Mouse (Mus musculus) CH12.LX (cell line): ENCODE data around the gene Stoml2. TPM values are rescaled to one million over a fixed set of nuclear protein-coding genes. Genes with fewer than 3 reads are reported as not detected.
A peak's percentile ranks its signal among the peaks of the same experiment; 100 is the strongest.

Experiments used
- DNase-seq: peaks from one replicate; pipeline ENCODE4 v3.0.0-alpha.2; 2013; ENCODE audit errors: extremely low read depth
- H3K27ac ChIP-seq: 2 replicates; pipeline ENCODE4 v1.5.1; 2012; ENCODE audit warnings: low read depth, mild to moderate bottlenecking, control low read depth, moderate library complexity; ENCODE audit not compliant: insufficient read depth
- H3K27me3 ChIP-seq: replicated peaks from 2 replicates; pipeline ENCODE3; 2012; ENCODE audit warnings: inconsistent platforms
- H3K36me3 ChIP-seq, 2 experiments: replicated peaks in 1 of 2; 2 replicates each; pipeline versions ENCODE3 to v1.6.1; 2012; ENCODE audit warnings: inconsistent platforms in 1 of 2, low read length in 1 of 2, mild to moderate bottlenecking in 1 of 2, mixed read lengths in 1 of 2, moderate library complexity in 1 of 2; ENCODE audit not compliant: control insufficient read depth in 1 of 2, insufficient read depth in 1 of 2
- H3K4me1 ChIP-seq, 2 experiments: 2 replicates each; pipeline ENCODE4 v1.6.1; 2012; ENCODE audit warnings: inconsistent platforms in 1 of 2, moderate library complexity in 1 of 2; ENCODE audit not compliant: insufficient read depth in 2 of 2, control insufficient read depth in 1 of 2
- H3K4me2 ChIP-seq: 2 replicates; pipeline ENCODE4 v1.6.1; 2012; ENCODE audit warnings: low read depth, mild to moderate bottlenecking, control low read depth; ENCODE audit not compliant: poor library complexity, insufficient read depth, severe bottlenecking
- H3K4me3 ChIP-seq, 3 experiments: fragments of 150-350 bp in 1 of 3; sonication (generic) in 1 of 3; replicated peaks in 1 of 3; 2 replicates each; pipeline versions ENCODE3 to v1.5.1; 2011 to 2012; ENCODE audit warnings: low read depth in 2 of 3, low read length in 2 of 3, mild to moderate bottlenecking in 2 of 3, moderate library complexity in 2 of 3, control low read depth in 1 of 3, improper control_type of control experiment in 1 of 3, inconsistent platforms in 1 of 3, mixed read lengths in 1 of 3; ENCODE audit not compliant: poor library complexity in 1 of 3
- H3K79me2 ChIP-seq: replicated peaks from 2 replicates; pipeline ENCODE4 v1.6.1; 2012; ENCODE audit warnings: mild to moderate bottlenecking, moderate library complexity; ENCODE audit not compliant: control insufficient read depth, poor library complexity, insufficient read depth, severe bottlenecking; ENCODE audit errors: extremely low read depth
- H3K9ac ChIP-seq: 2 replicates; pipeline ENCODE4 v1.6.1; 2012; ENCODE audit warnings: low read depth, mild to moderate bottlenecking, control low read depth, moderate library complexity; ENCODE audit not compliant: insufficient read depth
- H3K9me3 ChIP-seq: replicated peaks from 2 replicates; pipeline ENCODE3; 2012; ENCODE audit warnings: low read length, inconsistent platforms, mixed read lengths
- BHLHE40 ChIP-seq: IDR thresholded peaks from 2 replicates; pipeline ENCODE4 v1.6.1; 2011; ENCODE audit warnings: mild to moderate bottlenecking, low read depth, low read length, improper control_type of control experiment
- CHD1 ChIP-seq: IDR thresholded peaks from 2 replicates; pipeline ENCODE4 v1.6.1; 2012; ENCODE audit warnings: low read depth, low read length, improper control_type of control experiment, inconsistent platforms
- E2F4 ChIP-seq: IDR thresholded peaks from 2 replicates; pipeline ENCODE4 v1.6.1; 2011; ENCODE audit warnings: low read depth, low read length, improper control_type of control experiment; ENCODE audit not compliant: insufficient replicate concordance
- ELF1 ChIP-seq: IDR thresholded peaks from 2 replicates; pipeline ENCODE4 v1.6.1; 2014; ENCODE audit warnings: low read depth, mild to moderate bottlenecking, inconsistent platforms, low read length, improper control_type of control experiment
- GABPA ChIP-seq: IDR thresholded peaks from 2 replicates; pipeline ENCODE4 v1.6.1; 2012; ENCODE audit warnings: low read depth, low read length, improper control_type of control experiment, inconsistent platforms; ENCODE audit not compliant: insufficient replicate concordance
- HCFC1 ChIP-seq: IDR thresholded peaks from 2 replicates; pipeline ENCODE4 v1.6.1; 2012; ENCODE audit warnings: low read depth, mild to moderate bottlenecking, inconsistent platforms, low read length, improper control_type of control experiment
- IRF4 ChIP-seq: IDR thresholded peaks from 2 replicates; pipeline ENCODE4 v1.6.1; 2014; ENCODE audit warnings: low read depth, mild to moderate bottlenecking, inconsistent platforms, low read length, improper control_type of control experiment
- JUN ChIP-seq: IDR thresholded peaks from 2 replicates; pipeline ENCODE4 v1.6.1; 2011; ENCODE audit warnings: low read depth, mild to moderate bottlenecking, low read length, improper control_type of control experiment, moderate library complexity; ENCODE audit not compliant: insufficient read depth
- KAT2A ChIP-seq: IDR thresholded peaks from 2 replicates; pipeline ENCODE4 v1.6.1; 2012; ENCODE audit warnings: low read length, improper control_type of control experiment, inconsistent platforms; ENCODE audit not compliant: insufficient replicate concordance
- MAZ ChIP-seq: IDR thresholded peaks from 2 replicates; pipeline ENCODE4 v1.6.1; 2012; ENCODE audit warnings: low read depth, mild to moderate bottlenecking, inconsistent platforms, low read length, improper control_type of control experiment, moderate library complexity
- MXI1 ChIP-seq: IDR thresholded peaks from 2 replicates; pipeline ENCODE4 v1.6.1; 2011; ENCODE audit warnings: mild to moderate bottlenecking, low read depth, low read length, improper control_type of control experiment
- NELFE ChIP-seq: IDR thresholded peaks from 2 replicates; pipeline ENCODE4 v1.6.1; 2011; ENCODE audit warnings: low read depth, low read length, improper control_type of control experiment
- POLR2A ChIP-seq: IDR thresholded peaks from 2 replicates; pipeline ENCODE4 v1.6.1; 2011; ENCODE audit warnings: low read depth, mild to moderate bottlenecking, improper control_type of control experiment, low read length
- RAD21 ChIP-seq: IDR thresholded peaks from 2 replicates; pipeline ENCODE4 v1.6.1; 2011; ENCODE audit warnings: low read depth, mild to moderate bottlenecking, low read length, improper control_type of control experiment, moderate library complexity
- RCOR1 ChIP-seq: conservative IDR thresholded peaks from 2 replicates; pipeline ENCODE4 v1.6.1; 2012; ENCODE audit warnings: low read depth, mild to moderate bottlenecking, inconsistent platforms, low read length, improper control_type of control experiment
- SMC3 ChIP-seq: IDR thresholded peaks from 2 replicates; pipeline ENCODE4 v1.6.1; 2011; ENCODE audit warnings: low read depth, low read length, improper control_type of control experiment
- ZC3H11A ChIP-seq: IDR thresholded peaks from 2 replicates; pipeline ENCODE4 v1.6.1; 2012; ENCODE audit warnings: low read depth, mild to moderate bottlenecking, inconsistent platforms, low read length, improper control_type of control experiment
- ZMIZ1 ChIP-seq: IDR thresholded peaks from 2 replicates; pipeline ENCODE4 v1.6.1; 2012; ENCODE audit warnings: low read depth, mild to moderate bottlenecking, inconsistent platforms, low read length, improper control_type of control experiment
- dilution Hi-C: fragments of 300-500 bp; cut with MboI; formaldehyde crosslinking; loops from 2 replicates; pipeline ENCODE4 v1.14.3; 2020; ENCODE audit warnings: low sequenced_read_pairs; ENCODE audit not compliant: extremely low pct_unique_long_range_greater_than_20kb, extremely low pct_ligation_motif_present
- in situ Hi-C: fragments of 300-500 bp; cut with MboI; formaldehyde crosslinking; loops from 3 replicates; pipeline ENCODE4 v1.14.3; 2019; ENCODE audit warnings: low sequenced_read_pairs, low pct_ligation_motif_present, low pct_unique_long_range_greater_than_20kb, mixed read lengths
- polyA plus RNA-seq: library from polyadenylated mRNA; unstranded; fragments of >175 nt; gene quantifications from 2 replicates; pipeline ENCODE4 v1.2.1, GENCODE M21; 2012; ENCODE audit warnings: low read depth; ENCODE audit not compliant: insufficient read length
- total RNA-seq, 2 experiments: library from RNA; depleted of rRNA; stranded (reverse); fragments of 300-350 nt in 1 of 2; fragments of >200 nt in 1 of 2; gene quantifications; 2 replicates each; pipeline ENCODE4 v1.2.3; 2012 to 2014

Stoml2 gene
- total and polyA plus RNA-seq, 3 experiments, result 293 to 330 (median 296) TPM

- Histone ChIP-seq H3K79me2 (peaks cover 11% of the 10 kb centered on the region), H3K4me2 (peak overlapping the region; percentile 58), H3K4me1 (peaks cover 5 to 22% of the 10 kb centered on the region in 2 experiments; a peak in 3 of 4 replicates), H3K27ac (no peak overlapping the region), H3K4me3 (peak overlapping the region; percentile 72 to 92 (median 84)), H3K9me3 (no peaks in the 10 kb centered on the region), H3K36me3 (peaks cover 26 to 68% of the 10 kb centered on the region in 2 experiments), H3K9ac (peak overlapping the region; percentile 95), H3K27me3 (no peaks in the 10 kb centered on the region)
- in situ Hi-C loops, result no loop called here
- TF ChIP-seq ZC3H11A (no peak), JUN (no peak)
- dilution Hi-C loops, result no loop called here
- DNase-seq, result no peak
Observed at GRCm38 (mm10) chr4:43030352-43030751, 1.2 kb downstream of the Stoml2 start.

DNA sequence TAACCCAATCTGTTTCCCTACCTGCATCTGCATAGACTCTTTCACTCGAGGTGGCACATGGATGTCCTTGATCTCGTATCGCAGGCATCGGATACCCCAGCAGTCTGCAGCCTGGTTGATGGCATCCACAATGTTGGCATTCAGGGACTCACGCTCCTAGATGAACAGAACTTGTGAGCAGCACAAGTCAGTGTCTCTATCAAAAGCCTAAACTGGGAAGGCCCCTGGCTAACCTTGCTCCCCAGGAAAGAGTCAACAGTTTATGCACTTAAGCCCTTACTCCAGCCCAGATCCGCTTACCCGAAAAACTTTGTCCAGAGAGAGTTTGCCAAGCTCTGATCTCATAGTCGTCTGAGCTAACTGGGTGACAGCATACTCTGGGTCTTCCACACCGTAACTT lies 1.8 kb downstream of the Stoml2 start:
- in situ Hi-C loops (no loop called here), dilution Hi-C loops (no loop called here)
- Histone ChIP-seq H3K4me1 (peaks cover 5 to 24% of the 10 kb centered on the region in 2 experiments; a peak in 3 of 4 replicates), H3K27me3 (no peaks in the 10 kb centered on the region), H3K9me3 (no peaks in the 10 kb centered on the region), H3K4me3 (no peak overlapping the region), H3K9ac (no peak overlapping the region), H3K79me2 (peaks cover 13% of the 10 kb centered on the region), H3K36me3 (peaks cover 26 to 64% of the 10 kb centered on the region in 2 experiments), H3K4me2 (peak overlapping the region; percentile 58; the same call in 1 of the 2 replicates), H3K27ac (no peak overlapping the region)
- DNase-seq, result no peak
- no peak for TF ChIP-seq HCFC1
- no peak for TF ChIP-seq BHLHE40
- no peak for TF ChIP-seq ELF1
- TF ChIP-seq MAZ, result no peak
- TF ChIP-seq SMC3, result no peak
- TF ChIP-seq MXI1, result no peak
- no peak for TF ChIP-seq NELFE
- no peak for TF ChIP-seq E2F4
- TF ChIP-seq KAT2A, result no peak
- TF ChIP-seq ZMIZ1, result no peak
- TF ChIP-seq GABPA, result no peak
- no peak for TF ChIP-seq IRF4

GRCm38 (mm10) chr4:43029121-43029520 lies 2.4 kb downstream of the Stoml2 start:
- dilution Hi-C loops, result no loop called here
- Histone ChIP-seq H3K79me2 (peaks cover 17% of the 10 kb centered on the region), H3K27me3 (no peaks in the 10 kb centered on the region), H3K4me1 (peaks cover 9 to 30% of the 10 kb centered on the region in 2 experiments), H3K36me3 (peaks cover 26 to 62% of the 10 kb centered on the region in 2 experiments), H3K9me3 (no peaks in the 10 kb centered on the region), H3K4me2 (no peak overlapping the region), H3K4me3 (no peak overlapping the region), H3K27ac (no peak overlapping the region), H3K9ac (no peak overlapping the region)
- in situ Hi-C loops, result no loop called here
- DNase-seq, result no peak
- no peak for TF ChIP-seq CHD1
- TF ChIP-seq POLR2A, result no peak
- no peak for TF ChIP-seq RCOR1
- no peak for TF ChIP-seq ELF1
- TF ChIP-seq RAD21, result no peak
